Mouse (Mus musculus) CH12.LX (cell line): ENCODE measurements around the gene Col23a1. TPM values are rescaled to one million over a fixed set of nuclear protein-coding genes. Genes with fewer than 3 reads are reported as not detected.

Experiments used
- DNase-seq: peaks from one replicate; pipeline ENCODE4 v3.0.0-alpha.2; 2013; ENCODE audit errors: extremely low read depth
- H3K27ac ChIP-seq: 2 replicates; pipeline ENCODE4 v1.5.1; 2012; ENCODE audit warnings: low read depth, mild to moderate bottlenecking, control low read depth, moderate library complexity; ENCODE audit not compliant: insufficient read depth
- H3K27me3 ChIP-seq: replicated peaks from 2 replicates; pipeline ENCODE3; 2012; ENCODE audit warnings: inconsistent platforms
- H3K36me3 ChIP-seq, 2 experiments: replicated peaks in 1 of 2; 2 replicates each; pipeline versions ENCODE3 to v1.6.1; 2012; ENCODE audit warnings: inconsistent platforms in 1 of 2, low read length in 1 of 2, mild to moderate bottlenecking in 1 of 2, mixed read lengths in 1 of 2, moderate library complexity in 1 of 2; ENCODE audit not compliant: control insufficient read depth in 1 of 2, insufficient read depth in 1 of 2
- H3K4me1 ChIP-seq, 2 experiments: 2 replicates each; pipeline ENCODE4 v1.6.1; 2012; ENCODE audit warnings: inconsistent platforms in 1 of 2, moderate library complexity in 1 of 2; ENCODE audit not compliant: insufficient read depth in 2 of 2, control insufficient read depth in 1 of 2
- H3K4me2 ChIP-seq: 2 replicates; pipeline ENCODE4 v1.6.1; 2012; ENCODE audit warnings: low read depth, mild to moderate bottlenecking, control low read depth; ENCODE audit not compliant: poor library complexity, insufficient read depth, severe bottlenecking
- H3K4me3 ChIP-seq, 3 experiments: fragments of 150-350 bp in 1 of 3; sonication (generic) in 1 of 3; replicated peaks in 1 of 3; 2 replicates each; pipeline versions ENCODE3 to v1.5.1; 2011 to 2012; ENCODE audit warnings: low read depth in 2 of 3, low read length in 2 of 3, mild to moderate bottlenecking in 2 of 3, moderate library complexity in 2 of 3, control low read depth in 1 of 3, improper control_type of control experiment in 1 of 3, inconsistent platforms in 1 of 3, mixed read lengths in 1 of 3; ENCODE audit not compliant: poor library complexity in 1 of 3
- H3K79me2 ChIP-seq: replicated peaks from 2 replicates; pipeline ENCODE4 v1.6.1; 2012; ENCODE audit warnings: mild to moderate bottlenecking, moderate library complexity; ENCODE audit not compliant: control insufficient read depth, poor library complexity, insufficient read depth, severe bottlenecking; ENCODE audit errors: extremely low read depth
- H3K9ac ChIP-seq: 2 replicates; pipeline ENCODE4 v1.6.1; 2012; ENCODE audit warnings: low read depth, mild to moderate bottlenecking, control low read depth, moderate library complexity; ENCODE audit not compliant: insufficient read depth
- H3K9me3 ChIP-seq: replicated peaks from 2 replicates; pipeline ENCODE3; 2012; ENCODE audit warnings: low read length, inconsistent platforms, mixed read lengths
- CHD1 ChIP-seq: IDR thresholded peaks from 2 replicates; pipeline ENCODE4 v1.6.1; 2012; ENCODE audit warnings: low read depth, low read length, improper control_type of control experiment, inconsistent platforms
- CHD2 ChIP-seq: IDR thresholded peaks from 2 replicates; pipeline ENCODE4 v1.6.1; 2011; ENCODE audit warnings: low read length, improper control_type of control experiment
- CTCF ChIP-seq, 2 experiments: IDR thresholded peaks in 1 of 2; conservative IDR thresholded peaks in 1 of 2; 2 replicates each; pipeline ENCODE4 v1.5.1; 2011 to 2012; ENCODE audit warnings: low read depth in 2 of 2, low read length in 2 of 2, improper control_type of control experiment in 1 of 2, inconsistent platforms in 1 of 2, mild to moderate bottlenecking in 1 of 2, moderate library complexity in 1 of 2
- GABPA ChIP-seq: IDR thresholded peaks from 2 replicates; pipeline ENCODE4 v1.6.1; 2012; ENCODE audit warnings: low read depth, low read length, improper control_type of control experiment, inconsistent platforms; ENCODE audit not compliant: insufficient replicate concordance
- JUND ChIP-seq: conservative IDR thresholded peaks from 2 replicates; pipeline ENCODE4 v1.6.1; 2011; ENCODE audit warnings: low read depth, low read length, improper control_type of control experiment
- MAZ ChIP-seq: IDR thresholded peaks from 2 replicates; pipeline ENCODE4 v1.6.1; 2012; ENCODE audit warnings: low read depth, mild to moderate bottlenecking, inconsistent platforms, low read length, improper control_type of control experiment, moderate library complexity
- PAX5 ChIP-seq: IDR thresholded peaks from 2 replicates; pipeline ENCODE4 v1.6.1; 2012; ENCODE audit warnings: low read length, inconsistent platforms, mixed read lengths
- RAD21 ChIP-seq: IDR thresholded peaks from 2 replicates; pipeline ENCODE4 v1.6.1; 2011; ENCODE audit warnings: low read depth, mild to moderate bottlenecking, low read length, improper control_type of control experiment, moderate library complexity
- ZC3H11A ChIP-seq: IDR thresholded peaks from 2 replicates; pipeline ENCODE4 v1.6.1; 2012; ENCODE audit warnings: low read depth, mild to moderate bottlenecking, inconsistent platforms, low read length, improper control_type of control experiment
- ZKSCAN1 ChIP-seq: IDR thresholded peaks from 2 replicates; pipeline ENCODE4 v1.6.1; 2012; ENCODE audit warnings: low read depth, inconsistent platforms, low read length, improper control_type of control experiment, borderline replicate concordance
- dilution Hi-C: fragments of 300-500 bp; cut with MboI; formaldehyde crosslinking; loops from 2 replicates; pipeline ENCODE4 v1.14.3; 2020; ENCODE audit warnings: low sequenced_read_pairs; ENCODE audit not compliant: extremely low pct_unique_long_range_greater_than_20kb, extremely low pct_ligation_motif_present
- in situ Hi-C: fragments of 300-500 bp; cut with MboI; formaldehyde crosslinking; loops from 3 replicates; pipeline ENCODE4 v1.14.3; 2019; ENCODE audit warnings: low sequenced_read_pairs, low pct_ligation_motif_present, low pct_unique_long_range_greater_than_20kb, mixed read lengths
- polyA plus RNA-seq: library from polyadenylated mRNA; unstranded; fragments of >175 nt; gene quantifications from 2 replicates; pipeline ENCODE4 v1.2.1, GENCODE M21; 2012; ENCODE audit warnings: low read depth; ENCODE audit not compliant: insufficient read length
- total RNA-seq, 2 experiments: library from RNA; depleted of rRNA; stranded (reverse); fragments of 300-350 nt in 1 of 2; fragments of >200 nt in 1 of 2; gene quantifications; 2 replicates each; pipeline ENCODE4 v1.2.3; 2012 to 2014

Col23a1 gene
- total and polyA plus RNA-seq, 3 experiments, result 0.04 to 0.20 (median 0.08) TPM

DNA sequence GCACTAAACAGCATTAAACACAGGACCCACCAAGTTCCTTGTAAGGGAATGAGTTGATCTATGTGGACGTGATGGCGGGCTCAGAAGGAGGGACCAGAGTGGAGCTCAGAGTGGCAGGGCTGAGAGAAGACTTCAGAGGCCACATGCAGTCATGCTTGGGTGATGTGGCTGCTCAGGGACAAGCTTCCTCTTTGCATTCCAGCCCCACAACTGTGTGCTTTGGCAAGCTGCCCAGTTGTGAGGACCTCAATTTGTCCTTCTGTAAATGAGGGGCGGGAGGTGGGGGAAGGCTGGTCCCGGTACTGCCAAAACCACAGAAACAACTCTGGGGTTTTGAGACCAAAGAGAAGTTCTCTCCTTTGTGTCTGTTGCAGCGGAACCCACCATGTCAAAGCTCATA is 261.5 kb downstream of the Col23a1 start:
- dilution Hi-C loops, result no loop called here
- DNase-seq, result no peak

DNA sequence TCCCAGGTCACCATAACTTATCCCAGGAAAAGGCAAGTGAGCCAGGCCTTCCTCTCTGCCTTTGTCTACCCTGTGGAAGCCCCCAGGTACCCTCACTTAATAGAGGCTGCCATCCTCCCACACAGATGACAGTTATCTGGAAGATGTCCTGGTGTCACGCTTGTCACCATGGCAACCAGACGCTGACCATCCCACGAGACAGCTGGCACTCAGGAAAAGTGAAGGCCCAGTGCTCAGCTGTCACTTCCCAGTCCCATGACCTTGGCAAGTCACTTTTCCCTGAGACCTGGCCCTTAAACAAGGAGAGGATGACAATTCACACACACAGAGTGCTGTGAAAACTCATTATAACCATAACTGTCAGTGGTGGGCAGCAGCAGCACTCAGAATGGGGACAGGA is 262.4 kb downstream of the Col23a1 start:
- dilution Hi-C loops, result no loop called here
- no peak overlapping the region for H3K9ac ChIP-seq
- H3K9me3 ChIP-seq, result no peaks in the 10 kb centered on the region
- peaks cover 10 to 12% of the 10 kb centered on the region in 2 experiments for H3K4me1 ChIP-seq
- H3K36me3 ChIP-seq, result no peaks in the 10 kb centered on the region
- no peak overlapping the region for H3K4me2 ChIP-seq
- TF ChIP-seq MAZ (no peak), CTCF (conservative IDR thresholded peaks at IDR 0.05 in 1 of 2, IDR thresholded peaks at IDR 0.05 in 1 of 2; ENCODE audit: low read depth in 2 of 2, low read length in 2 of 2) (no peak), GABPA (no peak), ZC3H11A (no peak), RAD21 (no peak), CHD2 (no peak)
- TF ChIP-seq, all 38 proteins: peak for 0
- Histone ChIP-seq H3K27ac (no peak overlapping the region), H3K27me3 (peaks cover 57% of the 10 kb centered on the region), H3K79me2 (no peaks in the 10 kb centered on the region), H3K4me3 (no peak overlapping the region)
- no peak for DNase-seq
- in situ Hi-C loops, result no loop called here

More for the DNA sequence above, 261.5 kb downstream of the Col23a1 start:
- no peak for TF ChIP-seq GABPA
- TF ChIP-seq JUND, result no peak
- in situ Hi-C loops, result no loop called here
- Histone ChIP-seq H3K79me2 (no peaks in the 10 kb centered on the region), H3K4me2 (no peak overlapping the region), H3K4me3 (no peak overlapping the region), H3K4me1 (peaks cover 10 to 12% of the 10 kb centered on the region in 2 experiments), H3K27ac (no peak overlapping the region), H3K27me3 (peaks cover 61% of the 10 kb centered on the region), H3K9me3 (no peaks in the 10 kb centered on the region), H3K9ac (no peak overlapping the region), H3K36me3 (no peaks in the 10 kb centered on the region)

DNA sequence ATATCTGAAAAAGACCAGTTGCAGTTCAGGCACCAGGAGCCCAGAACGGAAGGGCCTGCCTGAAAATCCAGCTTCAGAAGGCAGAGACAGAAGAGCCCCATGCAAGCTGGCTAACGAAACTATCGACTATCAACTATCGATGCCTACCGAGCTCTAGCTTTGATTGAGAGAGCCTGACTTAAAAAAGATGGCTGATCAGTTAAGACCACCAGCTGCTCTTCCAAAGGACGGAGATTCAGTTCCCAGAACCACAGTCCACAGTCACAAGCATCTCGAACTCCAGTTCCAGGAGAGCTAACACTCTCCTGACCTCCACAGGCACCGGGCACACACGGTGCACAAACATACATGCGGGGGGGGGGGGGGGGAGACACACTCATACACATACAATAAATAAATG is 264.9 kb downstream of the Col23a1 start:
- no peak for DNase-seq
- Histone ChIP-seq H3K4me1 (peaks cover 10 to 12% of the 10 kb centered on the region in 2 experiments), H3K27ac (no peak overlapping the region), H3K4me2 (no peak overlapping the region), H3K9me3 (no peaks in the 10 kb centered on the region), H3K4me3 (no peak overlapping the region), H3K9ac (no peak overlapping the region), H3K27me3 (peaks cover 39% of the 10 kb centered on the region), H3K36me3 (no peaks in the 10 kb centered on the region), H3K79me2 (no peaks in the 10 kb centered on the region)
- in situ Hi-C loops (no loop called here), dilution Hi-C loops (no loop called here)
- no peak for TF ChIP-seq CHD1
- no peak for TF ChIP-seq ZC3H11A
- TF ChIP-seq ZKSCAN1, result no peak
- no peak for TF ChIP-seq PAX5
